In the genomic region with DNA sequence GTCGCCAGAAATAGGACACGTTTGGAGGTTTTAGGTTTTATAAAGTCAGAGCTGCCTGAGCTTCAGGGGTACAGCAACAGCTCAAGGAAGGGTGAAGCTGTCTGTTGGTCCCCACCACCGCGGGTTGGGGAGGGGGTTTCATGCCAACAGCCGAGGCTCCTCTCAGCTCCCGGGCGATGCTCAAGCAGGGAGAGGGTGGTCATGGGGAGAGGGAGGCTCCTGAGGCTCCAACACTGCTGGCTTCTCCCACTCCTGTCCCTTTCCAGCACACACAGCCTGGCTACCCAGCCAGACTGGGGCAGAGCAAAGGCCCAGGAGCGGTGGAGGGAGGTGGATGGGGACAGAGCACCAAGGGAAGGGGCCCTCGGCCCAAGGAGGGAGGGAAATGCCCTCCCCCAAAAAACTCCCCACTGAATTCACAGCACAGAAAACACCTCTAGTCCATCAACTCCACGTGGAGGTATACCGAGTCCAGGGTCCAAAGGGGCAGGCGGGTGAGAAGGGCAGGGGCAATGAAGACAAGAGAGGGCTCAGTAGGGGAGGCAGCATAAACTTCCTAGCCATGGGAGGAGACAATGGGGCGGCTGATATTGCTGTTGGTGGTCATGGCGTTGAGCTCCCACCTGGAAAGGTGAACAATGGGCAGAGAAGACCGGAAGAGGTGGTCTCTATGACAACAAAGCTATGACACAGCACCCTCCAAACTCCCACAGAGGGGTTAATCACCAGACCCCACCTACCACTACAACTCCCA, we compare ENCODE assay signal across 8 mouse cellular contexts. TPM values are rescaled to one million over a fixed set of nuclear protein-coding genes. Genes with fewer than 3 reads are reported as not detected.
DNase-seq lines count a peak whose midpoint lies in the region; ATAC-seq and TF ChIP-seq lines count a peak whose summit lies in the region.

No protein-coding gene starts in this region.

- H3K4me3 ChIP-seq in kidney, postnatal 0 days (replicated peaks; ENCODE audit: low read depth, low read length) = peak overlapping the region; percentile 81
- H3K4me3 ChIP-seq in embryonic facial prominence, embryonic 12.5 days = peak overlapping the region; percentile 89
- H3K4me3 ChIP-seq in intestine, embryonic 14.5 days (ENCODE audit: low read depth, low read length) = peak overlapping the region; percentile 83
- H3K4me3 ChIP-seq in neural tube, embryonic 13.5 days = peak overlapping the region; percentile 80

- no peak for TF ChIP-seq CTCF in kidney, postnatal 0 days (IDR thresholded peaks at IDR 0.05; ENCODE audit: low read depth)

- 18% methylated on average over 15 of the region's 15 CpGs for WGBS in kidney, postnatal 0 days
- 15% methylated on average over 14 of the region's 15 CpGs for WGBS in embryonic facial prominence, embryonic 12.5 days
- 19% methylated on average over 15 of the region's 15 CpGs for WGBS in intestine, embryonic 14.5 days
- 16% methylated on average over 15 of the region's 15 CpGs for WGBS in neural tube, embryonic 13.5 days

- peak overlapping the region; percentile 91 for H3K27ac ChIP-seq in kidney, postnatal 0 days
- peak overlapping the region; percentile 97 for H3K27ac ChIP-seq in embryonic facial prominence, embryonic 12.5 days
- peak overlapping the region; percentile 80 for H3K27ac ChIP-seq in intestine, embryonic 14.5 days (ENCODE audit: low read depth)
- peak overlapping the region; percentile 82 for H3K27ac ChIP-seq in neural tube, embryonic 13.5 days (replicated peaks)

- DNase-seq in kidney, postnatal 0 days (ENCODE audit: low spot score) = no peak
- no peak for DNase-seq in kidney, postnatal 10 days
- DNase-seq in intestine, embryonic 14.5 days (ENCODE audit: low spot score) = no peak
- DNase-seq in spleen, postnatal 36 days (ENCODE audit: low spot score in 2 of 2) = no peak
- DNase-seq in thymus, postnatal 0 days (ENCODE audit: low spot score) = no peak
- DNase-seq in lung, adult 18-20 months = no peak

- peak overlapping the region; percentile 83 for H3K9ac ChIP-seq in kidney, postnatal 0 days (ENCODE audit: low read depth, low read length)
- H3K9ac ChIP-seq in embryonic facial prominence, embryonic 12.5 days = peak overlapping the region; percentile 78
- H3K9ac ChIP-seq in intestine, embryonic 14.5 days (ENCODE audit: low read length) = peak overlapping the region; percentile 81
- peak overlapping the region; percentile 83 for H3K9ac ChIP-seq in neural tube, embryonic 13.5 days

- H3K27me3 ChIP-seq in kidney, postnatal 0 days (ENCODE audit: insufficient read depth, low read length) = no peaks in the 10 kb centered on the region
- no peaks in the 10 kb centered on the region for H3K27me3 ChIP-seq in embryonic facial prominence, embryonic 12.5 days
- H3K27me3 ChIP-seq in intestine, embryonic 14.5 days (replicated peaks; ENCODE audit: control insufficient read depth, insufficient read depth, low read length) = no peaks in the 10 kb centered on the region
- no peaks in the 10 kb centered on the region for H3K27me3 ChIP-seq in neural tube, embryonic 13.5 days

- peak; percentile 18; the same call in 1 of the 2 replicates for ATAC-seq in kidney, postnatal 0 days (replicated peaks; ENCODE audit: low FRiP score, low read depth)
- ATAC-seq in embryonic facial prominence, embryonic 12.5 days (ENCODE audit: insufficient number of reproducible peaks, insufficient read depth, low FRiP score, low TSS enrichment) = no peak; the same call in 1 of the 2 replicates
- ATAC-seq in intestine, embryonic 14.5 days (replicated peaks; ENCODE audit: low FRiP score, low TSS enrichment, low read depth) = peak; percentile 32
- ATAC-seq in neural tube, embryonic 13.5 days (ENCODE audit: low read depth) = peak; percentile 25

- peaks cover 27% of the 10 kb centered on the region; the same call in 1 of the 2 replicates for H3K4me1 ChIP-seq in kidney, postnatal 0 days (replicated peaks; ENCODE audit: insufficient read depth, low read length)
- peaks cover 33% of the 10 kb centered on the region for H3K4me1 ChIP-seq in embryonic facial prominence, embryonic 12.5 days
- H3K4me1 ChIP-seq in intestine, embryonic 14.5 days (replicated peaks; ENCODE audit: control insufficient read depth, insufficient read depth, low read length) = peaks cover 30% of the 10 kb centered on the region
- H3K4me1 ChIP-seq in neural tube, embryonic 13.5 days (replicated peaks) = peaks cover 36% of the 10 kb centered on the region

- H3K36me3 ChIP-seq in kidney, postnatal 0 days (ENCODE audit: insufficient read depth, low read length) = peaks cover 30% of the 10 kb centered on the region
- peaks cover 53% of the 10 kb centered on the region for H3K36me3 ChIP-seq in embryonic facial prominence, embryonic 12.5 days
- H3K36me3 ChIP-seq in intestine, embryonic 14.5 days (ENCODE audit: control insufficient read depth, insufficient read depth, low read length) = peaks cover 47% of the 10 kb centered on the region
- peaks cover 46% of the 10 kb centered on the region for H3K36me3 ChIP-seq in neural tube, embryonic 13.5 days

- H3K4me2 ChIP-seq in kidney, postnatal 0 days (ENCODE audit: low read length) = peak overlapping the region; percentile 72
- H3K4me2 ChIP-seq in embryonic facial prominence, embryonic 12.5 days (replicated peaks) = peak overlapping the region; percentile 79
- H3K4me2 ChIP-seq in intestine, embryonic 14.5 days (ENCODE audit: low read length) = peak overlapping the region; percentile 85
- H3K4me2 ChIP-seq in neural tube, embryonic 13.5 days = peak overlapping the region; percentile 91

- H3K9me3 ChIP-seq in kidney, postnatal 0 days (replicated peaks; ENCODE audit: low read length) = no peaks in the 10 kb centered on the region
- H3K9me3 ChIP-seq in embryonic facial prominence, embryonic 12.5 days = no peaks in the 10 kb centered on the region
- H3K9me3 ChIP-seq in intestine, embryonic 14.5 days (ENCODE audit: control insufficient read depth, low read length) = no peaks in the 10 kb centered on the region
- H3K9me3 ChIP-seq in neural tube, embryonic 13.5 days = no peaks in the 10 kb centered on the region

RNA-seq across cellular contexts. Expression of a gene that starts 0.6 kb away (rescaled TPM):
- polyA plus RNA-seq in kidney, postnatal 0 days (2015; fragmentation: Nextera tagmentation; extraction: Ambion mirVana) = 44.4 and 47.2 TPM in 2 replicates
- polyA plus RNA-seq in embryonic facial prominence, embryonic 12.5 days (2016; fragmentation: Nextera tagmentation; extraction: Ambion mirVana) = 62.6 and 67.6 TPM in 2 replicates
- polyA plus RNA-seq in intestine, embryonic 14.5 days (2014; fragmentation: Nextera tagmentation; extraction: Ambion mirVana) = 49.1 and 57.7 TPM in 2 replicates
- 47.7 and 53.5 TPM in 2 replicates for polyA plus RNA-seq in neural tube, embryonic 13.5 days (2015; fragmentation: Nextera tagmentation; extraction: Ambion mirVana)
- 53.2 and 68.6 TPM in 2 replicates for polyA plus RNA-seq in thymus, postnatal 0 days (2015; fragmentation: Nextera tagmentation; extraction: Ambion mirVana)

RNA-seq across cellular contexts. Expression of a gene that starts 3.9 kb away (rescaled TPM):
- polyA plus RNA-seq in kidney, postnatal 0 days (2015; fragmentation: Nextera tagmentation; extraction: Ambion mirVana) = 131 and 135 TPM in 2 replicates
- polyA plus RNA-seq in embryonic facial prominence, embryonic 12.5 days (2016; fragmentation: Nextera tagmentation; extraction: Ambion mirVana) = 170 and 174 TPM in 2 replicates
- 156 and 161 TPM in 2 replicates for polyA plus RNA-seq in intestine, embryonic 14.5 days (2014; fragmentation: Nextera tagmentation; extraction: Ambion mirVana)
- polyA plus RNA-seq in neural tube, embryonic 13.5 days (2015; fragmentation: Nextera tagmentation; extraction: Ambion mirVana) = 233 and 260 TPM in 2 replicates
- polyA plus RNA-seq in thymus, postnatal 0 days (2015; fragmentation: Nextera tagmentation; extraction: Ambion mirVana) = 106 and 109 TPM in 2 replicates

RNA-seq across cellular contexts. Expression of a gene that starts 6.0 kb away (rescaled TPM):
- polyA plus RNA-seq in kidney, postnatal 0 days (2015; fragmentation: Nextera tagmentation; extraction: Ambion mirVana) = 104 and 114 TPM in 2 replicates
- 134 and 137 TPM in 2 replicates for polyA plus RNA-seq in embryonic facial prominence, embryonic 12.5 days (2016; fragmentation: Nextera tagmentation; extraction: Ambion mirVana)
- polyA plus RNA-seq in intestine, embryonic 14.5 days (2014; fragmentation: Nextera tagmentation; extraction: Ambion mirVana) = 109 and 110 TPM in 2 replicates
- 154 and 155 TPM in 2 replicates for polyA plus RNA-seq in neural tube, embryonic 13.5 days (2015; fragmentation: Nextera tagmentation; extraction: Ambion mirVana)
- 77.8 and 78.6 TPM in 2 replicates for polyA plus RNA-seq in thymus, postnatal 0 days (2015; fragmentation: Nextera tagmentation; extraction: Ambion mirVana)

RNA-seq across cellular contexts. Expression of a gene that starts 24.6 kb away (rescaled TPM):
- polyA plus RNA-seq in kidney, postnatal 0 days (2015; fragmentation: Nextera tagmentation; extraction: Ambion mirVana) = 29.0 and 33.3 TPM in 2 replicates
- 57.3 and 61.1 TPM in 2 replicates for polyA plus RNA-seq in embryonic facial prominence, embryonic 12.5 days (2016; fragmentation: Nextera tagmentation; extraction: Ambion mirVana)
- 43.4 and 43.7 TPM in 2 replicates for polyA plus RNA-seq in intestine, embryonic 14.5 days (2014; fragmentation: Nextera tagmentation; extraction: Ambion mirVana)
- 40.0 and 41.7 TPM in 2 replicates for polyA plus RNA-seq in neural tube, embryonic 13.5 days (2015; fragmentation: Nextera tagmentation; extraction: Ambion mirVana)
- 14.0 and 16.0 TPM in 2 replicates for polyA plus RNA-seq in thymus, postnatal 0 days (2015; fragmentation: Nextera tagmentation; extraction: Ambion mirVana)

RNA-seq across cellular contexts. Expression of a gene that starts 28.7 kb away (rescaled TPM):
- 144 and 157 TPM in 2 replicates for polyA plus RNA-seq in kidney, postnatal 0 days (2015; fragmentation: Nextera tagmentation; extraction: Ambion mirVana)
- polyA plus RNA-seq in embryonic facial prominence, embryonic 12.5 days (2016; fragmentation: Nextera tagmentation; extraction: Ambion mirVana) = 98.1 and 102 TPM in 2 replicates
- polyA plus RNA-seq in intestine, embryonic 14.5 days (2014; fragmentation: Nextera tagmentation; extraction: Ambion mirVana) = 134 and 144 TPM in 2 replicates
- 63.2 and 70.1 TPM in 2 replicates for polyA plus RNA-seq in neural tube, embryonic 13.5 days (2015; fragmentation: Nextera tagmentation; extraction: Ambion mirVana)
- polyA plus RNA-seq in thymus, postnatal 0 days (2015; fragmentation: Nextera tagmentation; extraction: Ambion mirVana) = 110 and 113 TPM in 2 replicates
